Mouse (Mus musculus): ENCODE data around the gene Arid2.

GRCm38 (mm10) chr15:96396641-96397344 is 109.5 kb downstream of the Arid2 start:
- TF ChIP-seq USF1 (IDR thresholded peaks at IDR 0.05; ENCODE audit: low read depth) (no peak), POLR2A (IDR thresholded peaks at IDR 0.05; ENCODE audit: insufficient read length, low read depth) (no peak), POLR2AphosphoS2 (IDR thresholded peaks at IDR 0.05; ENCODE audit: insufficient read length, low read depth) (no peak), CEBPB (IDR thresholded peaks at IDR 0.05; ENCODE audit: insufficient read depth, poor library complexity, severe bottlenecking) (no peak), SRF (IDR thresholded peaks at IDR 0.05; ENCODE audit: control insufficient read depth, insufficient read length, low read depth) (no peak), MAX (IDR thresholded peaks at IDR 0.05; ENCODE audit: low read depth) (no peak), TCF12 (IDR thresholded peaks at IDR 0.05; ENCODE audit: insufficient read depth, poor library complexity, severe bottlenecking) (no peak), MYOD1 (IDR thresholded peaks at IDR 0.05; ENCODE audit: control insufficient read depth in 1 of 3, insufficient read length in 2 of 3, low read depth in 2 of 3) (no peak), E2F4 (IDR thresholded peaks at IDR 0.05; ENCODE audit: insufficient read depth) (no peak), MYOG (IDR thresholded peaks at IDR 0.05; ENCODE audit: control insufficient read depth in 1 of 3, insufficient read depth in 1 of 3, insufficient read length in 2 of 3, low read depth in 2 of 3) (no peak), TCF3 (IDR thresholded peaks at IDR 0.05; ENCODE audit: insufficient read length, low read depth) (no peak)

All from myocyte (in vitro differentiated cells).